Mouse (Mus musculus) kidney, embryonic 14.5 days (tissue): ENCODE data around the gene Ubox5. TPM values are rescaled to one million over a fixed set of nuclear protein-coding genes. Genes with fewer than 3 reads are reported as not detected.
A peak's percentile ranks its signal among the peaks of the same experiment; 100 is the strongest.

ENCODE experiments used
- ATAC-seq: fragments of 200-750 bp; cut with Nextera tagmentation; 2 replicates; pipeline ENCODE4 v1.8.0; 2017; ENCODE audit warnings: moderate number of reproducible peaks, mild to moderate bottlenecking, moderate TSS enrichment, moderate library complexity; ENCODE audit not compliant: low FRiP score, low TSS enrichment
- H3K27ac ChIP-seq: fragments of 300-500 bp; sonication (generic); 2 replicates; pipeline ENCODE4 v1.5.1; 2014; ENCODE audit warnings: low read depth, mild to moderate bottlenecking, low read length, moderate library complexity, mixed read lengths
- H3K27me3 ChIP-seq: fragments of 300-500 bp; sonication (generic); 2 replicates; pipeline ENCODE4 v1.6.1; 2014; ENCODE audit warnings: mild to moderate bottlenecking, low read length; ENCODE audit not compliant: control insufficient read depth, insufficient read depth
- H3K36me3 ChIP-seq: fragments of 300-500 bp; sonication (generic); 2 replicates; pipeline ENCODE4 v1.6.1; 2014; ENCODE audit warnings: low read length, mixed read lengths; ENCODE audit not compliant: control insufficient read depth, insufficient read depth
- H3K4me1 ChIP-seq: fragments of 300-500 bp; sonication (generic); 2 replicates; pipeline ENCODE4 v1.6.1; 2014; ENCODE audit warnings: low read length, mixed read lengths; ENCODE audit not compliant: control insufficient read depth, insufficient read depth
- H3K4me2 ChIP-seq: fragments of 300-500 bp; sonication (generic); replicated peaks from 2 replicates; pipeline ENCODE4 v1.6.1; 2014; ENCODE audit warnings: low read depth, mild to moderate bottlenecking, low read length
- H3K4me3 ChIP-seq: fragments of 300-500 bp; sonication (generic); 2 replicates; pipeline ENCODE4 v1.5.1; 2014; ENCODE audit warnings: mild to moderate bottlenecking, low read length
- H3K9ac ChIP-seq: fragments of 300-500 bp; sonication (generic); 2 replicates; pipeline ENCODE4 v1.6.1; 2014; ENCODE audit warnings: low read depth, mild to moderate bottlenecking, low read length, moderate library complexity
- H3K9me3 ChIP-seq: fragments of 300-500 bp; sonication (generic); 2 replicates; pipeline ENCODE4 v1.6.1; 2016; ENCODE audit warnings: low read length; ENCODE audit not compliant: control insufficient read depth
- WGBS: fragments of 180-500 bp; shearing (Covaris S2); extraction: QIAGEN DNeasy Blood & Tissue Kit; methylation state at CpG from one replicate; pipeline ENCODE4 v1.1.7; 2014; 5-methylcytosine and 5-hydroxymethylcytosine counted together
- polyA plus RNA-seq: library from polyadenylated mRNA; unstranded; fragments of >200 nt; fragmentation: Nextera tagmentation; extraction: Ambion mirVana; gene quantifications from 2 replicates; pipeline ENCODE4 v1.2.1, GENCODE M21; 2014

The Ubox5 gene
- polyA plus RNA-seq, 1 experiment from 2014 or later = 16.2 TPM

- no peak overlapping the region for H3K4me2 ChIP-seq
- no peaks in the 10 kb centered on the region for H3K9me3 ChIP-seq
- WGBS = 81% methylated on average over 6 of the region's 6 CpGs
- no peak overlapping the region for H3K4me3 ChIP-seq
- no peak for ATAC-seq
- no peaks in the 10 kb centered on the region for H3K36me3 ChIP-seq
- peaks cover 22% of the 10 kb centered on the region for H3K4me1 ChIP-seq
- H3K27me3 ChIP-seq = peaks cover 35% of the 10 kb centered on the region
- no peak overlapping the region for H3K9ac ChIP-seq
- no peak overlapping the region for H3K27ac ChIP-seq
Observed at GRCm38 (mm10) chr2:130639276-130639675, 9.4 kb upstream of the Ubox5 start.

GRCm38 (mm10) chr2:130638101-130638611, 8.3 kb upstream of the Ubox5 start:
- Histone ChIP-seq H3K4me2 (peak overlapping the region; percentile 34), H3K9me3 (no peaks in the 10 kb centered on the region), H3K4me1 (peaks cover 24% of the 10 kb centered on the region), H3K4me3 (peak overlapping the region; percentile 21; the same call in 1 of the 2 replicates), H3K36me3 (no peaks in the 10 kb centered on the region), H3K9ac (peak overlapping the region; percentile 42; the same call in 1 of the 2 replicates), H3K27me3 (peaks cover 42% of the 10 kb centered on the region), H3K27ac (peak overlapping the region; percentile 76)
- WGBS = 22% methylated on average over 16 of the region's 16 CpGs
- peak; percentile 6; the same call in 1 of the 2 replicates for ATAC-seq

GRCm38 (mm10) chr2:130635847-130636246, 6.0 kb upstream of the Ubox5 start:
- WGBS = 13% methylated on average over 21 of the region's 21 CpGs
- Histone ChIP-seq H3K9ac (peak overlapping the region; percentile 29), H3K4me2 (peak overlapping the region; percentile 81), H3K27ac (no peak overlapping the region), H3K27me3 (peaks cover 42% of the 10 kb centered on the region), H3K36me3 (no peaks in the 10 kb centered on the region), H3K9me3 (no peaks in the 10 kb centered on the region), H3K4me3 (peak overlapping the region; percentile 8), H3K4me1 (peaks cover 21% of the 10 kb centered on the region)
- no peak for ATAC-seq

- ATAC-seq = peak; percentile 66
- no peaks in the 10 kb centered on the region for H3K36me3 ChIP-seq
- peaks cover 42% of the 10 kb centered on the region for H3K27me3 ChIP-seq
- H3K9ac ChIP-seq = peak overlapping the region; percentile 50
- peaks cover 21% of the 10 kb centered on the region for H3K4me1 ChIP-seq
- WGBS = 1% methylated on average over 38 of the region's 38 CpGs
- no peaks in the 10 kb centered on the region for H3K9me3 ChIP-seq
- H3K4me3 ChIP-seq = peak overlapping the region; percentile 36
- peak overlapping the region; percentile 81 for H3K4me2 ChIP-seq
- no peak overlapping the region for H3K27ac ChIP-seq
Observed at GRCm38 (mm10) chr2:130634739-130635411, 5.0 kb upstream of the Ubox5 start.

GRCm38 (mm10) chr2:130634006-130634738, 4.3 kb upstream of the Ubox5 start:
- no peak for ATAC-seq
- H3K4me2 ChIP-seq = peak overlapping the region; percentile 81
- peak overlapping the region; percentile 36 for H3K4me3 ChIP-seq
- peaks cover 21% of the 10 kb centered on the region for H3K4me1 ChIP-seq
- peaks cover 42% of the 10 kb centered on the region for H3K27me3 ChIP-seq
- WGBS = 20% methylated on average over 14 of the region's 14 CpGs
- H3K9ac ChIP-seq = peak overlapping the region; percentile 50; the same call in 1 of the 2 replicates
- H3K27ac ChIP-seq = no peak overlapping the region
- H3K36me3 ChIP-seq = no peaks in the 10 kb centered on the region
- no peaks in the 10 kb centered on the region for H3K9me3 ChIP-seq

- H3K9ac ChIP-seq = no peak overlapping the region
- peaks cover 42% of the 10 kb centered on the region for H3K27me3 ChIP-seq
- H3K9me3 ChIP-seq = no peaks in the 10 kb centered on the region
- 57% methylated on average over 5 of the region's 5 CpGs for WGBS
- no peak for ATAC-seq
- H3K4me3 ChIP-seq = no peak overlapping the region
- no peak overlapping the region for H3K4me2 ChIP-seq
- H3K27ac ChIP-seq = no peak overlapping the region
- H3K4me1 ChIP-seq = peaks cover 28% of the 10 kb centered on the region
- no peaks in the 10 kb centered on the region for H3K36me3 ChIP-seq
Observed at GRCm38 (mm10) chr2:130632887-130633675, 3.2 kb upstream of the Ubox5 start.

GRCm38 (mm10) chr2:130632416-130632815, 2.6 kb upstream of the Ubox5 start:
- H3K4me3 ChIP-seq = no peak overlapping the region
- peaks cover 38% of the 10 kb centered on the region for H3K27me3 ChIP-seq
- ATAC-seq = no peak
- 83% methylated on average over 1 of the region's 1 CpGs for WGBS
- peaks cover 4% of the 10 kb centered on the region; the same call in 1 of the 2 replicates for H3K36me3 ChIP-seq
- H3K9ac ChIP-seq = no peak overlapping the region
- no peaks in the 10 kb centered on the region for H3K9me3 ChIP-seq
- H3K4me1 ChIP-seq = peaks cover 28% of the 10 kb centered on the region
- no peak overlapping the region for H3K27ac ChIP-seq
- no peak overlapping the region for H3K4me2 ChIP-seq

GRCm38 (mm10) chr2:130629080-130629838, 579 bp downstream of the Ubox5 start:
- H3K4me1 ChIP-seq = peaks cover 9% of the 10 kb centered on the region
- peaks cover 28% of the 10 kb centered on the region; the same call in 1 of the 2 replicates for H3K36me3 ChIP-seq
- H3K4me2 ChIP-seq = peak overlapping the region; percentile 51
- 2% methylated on average over 37 of the region's 37 CpGs for WGBS
- H3K27me3 ChIP-seq = peaks cover 7% of the 10 kb centered on the region
- peak; percentile 60 for ATAC-seq
- peak overlapping the region; percentile 94 for H3K4me3 ChIP-seq
- no peaks in the 10 kb centered on the region for H3K9me3 ChIP-seq
- H3K27ac ChIP-seq = peak overlapping the region; percentile 63
- peak overlapping the region; percentile 91 for H3K9ac ChIP-seq
